Mouse (Mus musculus) erythroblast, embryonic 14.5 days (primary cell): ENCODE data around the gene Akap8. TPM values are rescaled to one million over a fixed set of nuclear protein-coding genes. Genes with fewer than 3 reads are reported as not detected.
A peak's percentile ranks its signal among the peaks of the same experiment; 100 is the strongest.

Source experiments
- H3K27me3 ChIP-seq: 2 replicates; pipeline ENCODE4 v1.6.1; 2012; ENCODE audit warnings: inconsistent platforms; ENCODE audit not compliant: control insufficient read depth
- H3K36me3 ChIP-seq: 2 replicates; pipeline ENCODE4 v1.6.1; 2012; ENCODE audit warnings: mild to moderate bottlenecking, inconsistent platforms; ENCODE audit not compliant: control insufficient read depth
- H3K4me1 ChIP-seq: 2 replicates; pipeline ENCODE4 v1.6.1; 2012; ENCODE audit warnings: inconsistent platforms; ENCODE audit not compliant: control insufficient read depth
- H3K4me3 ChIP-seq: replicated peaks from 2 replicates; pipeline ENCODE3; 2012; ENCODE audit warnings: moderate library complexity, mild to moderate bottlenecking, inconsistent platforms
- H3K9me3 ChIP-seq: 2 replicates; pipeline ENCODE4 v1.6.1; 2012; ENCODE audit warnings: low read length, inconsistent platforms, mixed read lengths; ENCODE audit not compliant: control insufficient read depth
- GATA1 ChIP-seq: IDR thresholded peaks from 2 replicates; pipeline ENCODE4 v1.6.1; 2012; ENCODE audit warnings: low read length, inconsistent platforms, mixed read lengths
- TAL1 ChIP-seq: IDR thresholded peaks from 3 replicates; pipeline ENCODE4 v1.6.1; 2012; ENCODE audit warnings: low read length, inconsistent platforms, mixed read lengths
- polyA plus RNA-seq: library from polyadenylated mRNA; stranded (reverse); fragments of >175 nt; gene quantifications from 2 replicates; pipeline ENCODE4 v1.2.3, GENCODE M21; 2012

Gene Akap8
- polyA plus RNA-seq, 1 experiment: 13.2 TPM

DNA sequence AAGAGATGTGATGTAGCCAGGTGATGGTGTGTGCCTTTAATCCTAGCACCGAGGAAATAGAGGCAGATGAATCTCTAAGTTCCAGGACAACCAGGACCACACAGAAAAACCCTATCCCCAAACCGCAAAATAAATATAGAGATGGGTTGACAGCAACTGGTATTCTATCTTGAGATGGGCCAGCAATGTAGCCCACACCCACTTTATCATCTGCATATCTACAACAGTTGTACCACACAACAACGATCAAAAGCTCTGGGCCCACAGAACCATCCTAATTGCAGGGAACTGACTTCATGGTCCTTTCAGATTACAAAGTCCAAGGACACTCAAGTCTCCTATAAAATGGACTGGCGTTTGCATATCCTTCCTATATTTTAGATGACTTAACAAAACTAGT lies 13.1 kb downstream of the Akap8 start:
- Histone ChIP-seq H3K4me3 (no peak overlapping the region), H3K36me3 (peaks cover 100% of the 10 kb centered on the region)

GRCm38 (mm10) chr17:32298125-32298524 lies 22.9 kb downstream of the Akap8 start:
- TF ChIP-seq TAL1 (no peak), GATA1 (no peak)
- H3K9me3 ChIP-seq: no peaks in the 10 kb centered on the region
- peaks cover 3% of the 10 kb centered on the region for H3K36me3 ChIP-seq
- H3K27me3 ChIP-seq: no peaks in the 10 kb centered on the region
- H3K4me3 ChIP-seq: no peak overlapping the region
- H3K4me1 ChIP-seq: no peaks in the 10 kb centered on the region

More for the DNA sequence above, 13.1 kb downstream of the Akap8 start:
- Histone ChIP-seq H3K27me3 (no peaks in the 10 kb centered on the region), H3K4me1 (peaks cover 24% of the 10 kb centered on the region), H3K9me3 (no peaks in the 10 kb centered on the region)
- TF ChIP-seq TAL1 (no peak), GATA1 (no peak)

DNA sequence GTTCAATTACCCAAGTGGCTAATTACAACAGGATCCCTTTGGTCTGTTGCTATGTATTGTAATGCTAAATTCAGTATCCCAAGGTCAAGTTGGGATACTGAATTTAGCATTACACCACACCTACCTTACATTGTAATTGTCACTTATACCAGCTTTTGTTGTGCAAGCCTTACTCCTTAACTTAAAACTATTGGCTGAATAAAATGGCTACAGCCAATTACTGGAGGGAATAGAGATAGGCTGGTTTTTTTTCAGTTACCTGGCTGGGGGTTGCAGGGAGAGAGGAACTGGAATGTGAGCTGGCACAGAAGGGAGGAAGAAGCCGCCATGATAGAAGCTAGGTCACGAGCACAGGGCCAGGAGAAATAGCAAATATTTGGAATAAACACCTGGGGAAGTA lies 25.1 kb downstream of the Akap8 start:
- TF ChIP-seq GATA1 (no peak), TAL1 (no peak)
- H3K27me3 ChIP-seq: no peaks in the 10 kb centered on the region
- no peaks in the 10 kb centered on the region for H3K9me3 ChIP-seq
- no peak overlapping the region for H3K4me3 ChIP-seq
- H3K4me1 ChIP-seq: no peaks in the 10 kb centered on the region
- H3K36me3 ChIP-seq: no peaks in the 10 kb centered on the region

GRCm38 (mm10) chr17:32295160-32295559 lies 25.9 kb downstream of the Akap8 start:
- no peaks in the 10 kb centered on the region for H3K4me1 ChIP-seq
- H3K36me3 ChIP-seq: no peaks in the 10 kb centered on the region
- no peak overlapping the region for H3K4me3 ChIP-seq
- TF ChIP-seq GATA1 (no peak), TAL1 (no peak)
- no peaks in the 10 kb centered on the region for H3K9me3 ChIP-seq
- no peaks in the 10 kb centered on the region for H3K27me3 ChIP-seq

DNA sequence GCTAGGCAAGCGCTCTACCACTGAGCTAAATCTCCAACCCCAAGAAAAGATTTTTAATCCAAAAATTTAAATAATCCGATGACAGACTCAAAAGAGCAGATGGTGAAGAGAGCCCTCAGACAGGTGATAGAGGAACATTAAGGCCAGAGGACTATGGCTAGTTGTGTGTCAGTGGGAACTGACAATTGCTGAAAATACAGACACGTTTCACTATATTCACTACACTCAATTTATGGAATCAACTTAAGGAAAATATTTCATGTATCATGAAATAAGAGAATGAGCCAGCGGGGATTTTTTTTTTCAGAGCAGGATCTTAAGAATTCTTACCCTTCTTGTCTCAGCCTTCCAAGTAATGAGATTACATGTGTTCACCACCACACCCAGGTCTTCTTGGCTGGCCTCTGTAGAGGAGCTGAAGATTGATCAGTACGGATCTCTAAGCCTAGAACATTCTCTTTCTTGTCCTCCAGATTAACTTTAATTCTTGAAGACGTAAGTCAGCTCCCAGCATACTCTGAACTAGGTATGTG lies 35.8 kb downstream of the Akap8 start:
- TF ChIP-seq TAL1 (no peak), GATA1 (no peak)
- no peaks in the 10 kb centered on the region for H3K27me3 ChIP-seq
- no peaks in the 10 kb centered on the region for H3K9me3 ChIP-seq
- H3K4me3 ChIP-seq: peak overlapping the region; percentile 100
- peaks cover 43% of the 10 kb centered on the region for H3K4me1 ChIP-seq
- peaks cover 9% of the 10 kb centered on the region for H3K36me3 ChIP-seq

DNA sequence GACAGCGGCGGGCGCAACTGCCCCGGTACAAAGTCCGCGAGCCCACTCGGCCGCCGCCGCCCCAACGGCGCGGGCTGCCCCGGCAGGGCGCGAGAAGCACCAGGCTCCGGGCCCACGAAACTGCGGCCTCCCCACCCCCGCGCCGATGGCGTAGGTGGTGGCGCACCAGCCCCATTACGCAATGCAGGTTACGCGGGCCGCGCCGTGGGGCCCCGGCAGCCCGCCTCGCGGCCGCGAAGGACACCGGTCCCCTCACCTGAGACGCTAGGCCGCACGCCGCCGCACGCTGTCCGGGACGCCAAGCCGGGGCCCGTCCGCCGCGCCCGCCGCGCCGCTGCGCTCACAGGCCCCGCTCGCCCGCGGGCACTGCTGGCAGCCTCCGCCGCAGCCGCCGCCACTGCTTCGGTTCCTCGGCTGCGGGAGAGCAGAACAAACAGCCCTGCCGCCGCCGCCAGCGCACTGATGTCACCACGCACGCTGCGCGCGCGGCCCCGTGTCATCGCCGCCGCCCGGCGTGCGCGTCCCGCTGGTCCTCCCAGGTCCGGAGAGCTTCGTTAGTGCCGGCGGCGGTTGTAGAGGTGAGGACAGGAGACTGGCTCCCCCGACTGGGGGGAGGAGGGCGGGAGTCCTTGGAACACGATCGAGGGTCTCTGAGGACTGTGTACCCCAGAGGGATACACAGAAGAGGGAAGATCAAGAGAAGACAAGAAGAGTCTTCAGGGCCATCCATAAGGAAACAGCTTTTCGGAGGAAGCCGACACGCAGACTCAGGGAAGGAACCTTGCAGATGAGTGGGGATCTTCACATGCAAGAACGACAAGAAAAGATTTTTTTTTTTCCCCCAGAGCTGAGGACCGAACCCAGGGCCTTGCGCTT lies 36.5 kb downstream of the Akap8 start, which contains the start of gene Brd4:
Gene Brd4 (minus strand): TSS at position 461 of the 876 bp plus-strand sequence.
- Histone ChIP-seq H3K9me3 (no peaks in the 10 kb centered on the region), H3K4me3 (peak within 1 kb of the TSS; percentile 100), H3K4me1 (peaks cover 46% of the 10 kb centered on the region), H3K36me3 (peaks cover 12% of the 10 kb centered on the region), H3K27me3 (no peaks in the 10 kb centered on the region)
- no peak for TF ChIP-seq GATA1
- TF ChIP-seq TAL1: no peak

- no peak for TF ChIP-seq TAL1
- TF ChIP-seq GATA1: no peak
- peaks cover 50% of the 10 kb centered on the region for H3K4me1 ChIP-seq
Measured at GRCm38 (mm10) chr17:32283771-32284221, 37.2 kb downstream of the Akap8 start.

GRCm38 (mm10) chr17:32283341-32283740 lies 37.7 kb downstream of the Akap8 start:
- Histone ChIP-seq H3K9me3 (no peaks in the 10 kb centered on the region), H3K36me3 (peaks cover 18% of the 10 kb centered on the region), H3K4me3 (peak overlapping the region; percentile 100), H3K4me1 (peaks cover 54% of the 10 kb centered on the region), H3K27me3 (no peaks in the 10 kb centered on the region)
- TF ChIP-seq GATA1: no peak
- no peak for TF ChIP-seq TAL1

More at GRCm38 (mm10) chr17:32283771-32284221, 37.2 kb downstream of the Akap8 start:
- Histone ChIP-seq H3K27me3 (no peaks in the 10 kb centered on the region), H3K9me3 (no peaks in the 10 kb centered on the region), H3K4me3 (peak overlapping the region; percentile 100), H3K36me3 (peaks cover 15% of the 10 kb centered on the region)

GRCm38 (mm10) chr17:32281611-32282310 lies 39.3 kb downstream of the Akap8 start:
- H3K27me3 ChIP-seq: no peaks in the 10 kb centered on the region
- H3K36me3 ChIP-seq: peaks cover 21% of the 10 kb centered on the region
- TF ChIP-seq TAL1 (no peak), GATA1 (no peak)
- H3K9me3 ChIP-seq: no peaks in the 10 kb centered on the region
- H3K4me1 ChIP-seq: peaks cover 55% of the 10 kb centered on the region
- H3K4me3 ChIP-seq: peak overlapping the region; percentile 100
